Mouse (Mus musculus): Measurements from ENCODE around the gene Olfr214. TPM values are rescaled to one million over a fixed set of nuclear protein-coding genes. Genes with fewer than 3 reads are reported as not detected.
"Not testable (repeated sequence)": the region's sequence is repeated elsewhere in the genome, so short reads cannot be mapped to it uniquely, and the experiment has no call there.

Gene Olfr214
- polyA plus RNA-seq (2016; fragmentation: Nextera tagmentation; extraction: Ambion mirVana) = not detected in 2 replicates

DNA sequence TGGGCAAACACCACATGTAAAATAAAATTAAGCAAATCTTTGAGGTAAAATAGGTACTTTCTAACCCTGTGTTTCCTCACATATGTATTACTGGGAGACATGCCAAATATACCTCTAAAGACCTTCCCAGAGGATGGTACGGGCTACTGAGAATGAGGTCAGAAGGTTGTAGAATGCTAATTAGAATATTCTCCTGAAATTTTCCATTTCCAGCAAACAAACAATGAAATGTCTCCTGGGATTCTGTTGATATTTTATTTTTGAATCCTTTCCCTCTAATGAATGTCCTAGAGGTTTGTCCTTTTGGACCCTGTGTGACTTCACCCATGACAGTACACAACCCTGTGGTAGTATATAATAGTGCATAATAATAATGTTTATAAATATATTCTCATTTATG lies at the start of gene Olfr214:
Gene Olfr214 (plus strand): TSS at position 301 of the 400 bp plus-strand sequence.
- H3K9ac ChIP-seq = no peak within 1 kb of the TSS
- no peaks in the 10 kb centered on the region for H3K4me1 ChIP-seq
- H3K27ac ChIP-seq = no peak within 1 kb of the TSS
- no peak within 1 kb of the TSS for H3K4me2 ChIP-seq
- H3K27me3 ChIP-seq = no peaks in the 10 kb centered on the region
- WGBS = 76% methylated on average over 1 of the region's 1 CpGs
- no peak within 1 kb of the TSS for H3K4me3 ChIP-seq (replicated peaks)
- no peaks in the 10 kb centered on the region for H3K9me3 ChIP-seq
- H3K36me3 ChIP-seq (replicated peaks) = no peaks in the 10 kb centered on the region
- ATAC-seq (ENCODE audit: low FRiP score) = no peak

DNA sequence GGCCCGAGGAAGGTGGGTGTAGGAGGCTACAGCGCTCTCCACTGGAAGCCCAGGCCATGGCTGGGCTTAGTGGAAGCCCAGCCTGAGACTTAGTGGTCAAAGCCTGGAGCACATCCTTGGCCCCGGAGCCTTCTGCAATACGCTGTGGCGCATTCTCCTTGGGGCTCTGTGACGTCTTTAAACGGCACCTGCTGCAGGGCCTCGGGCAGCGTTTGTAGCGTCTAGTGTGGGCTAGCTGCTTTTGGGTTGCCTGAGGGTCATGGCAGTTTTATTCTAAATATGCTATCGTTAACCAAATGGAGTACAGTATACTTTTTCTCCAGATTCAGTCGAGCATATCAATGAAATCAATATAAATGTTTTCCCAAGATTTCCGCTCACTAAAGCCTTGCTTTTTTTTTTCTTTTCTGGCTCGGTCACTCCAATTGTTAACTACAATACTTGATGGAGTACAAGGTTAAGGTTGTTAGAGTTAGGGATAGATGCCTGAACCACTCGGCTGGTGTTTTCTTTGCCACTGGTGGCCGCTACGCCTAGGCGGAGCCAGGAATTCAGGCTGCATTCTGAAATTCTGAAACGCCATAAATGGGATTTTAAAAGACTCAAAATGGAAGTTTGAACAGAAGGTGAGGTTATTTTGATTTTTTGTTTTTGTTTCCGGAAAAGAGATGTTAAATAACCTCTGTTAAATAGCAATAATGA lies 47.6 kb upstream of the Olfr214 start, which contains the start of gene Olfr212:
Gene Olfr212 (plus strand): TSS at position 215 of the 702 bp plus-strand sequence.
- not testable (repeated sequence) for H3K4me2 ChIP-seq; ATAC-seq (ENCODE audit: low FRiP score)
- WGBS = 92% methylated on average over 20 of the region's 20 CpGs

DNA sequence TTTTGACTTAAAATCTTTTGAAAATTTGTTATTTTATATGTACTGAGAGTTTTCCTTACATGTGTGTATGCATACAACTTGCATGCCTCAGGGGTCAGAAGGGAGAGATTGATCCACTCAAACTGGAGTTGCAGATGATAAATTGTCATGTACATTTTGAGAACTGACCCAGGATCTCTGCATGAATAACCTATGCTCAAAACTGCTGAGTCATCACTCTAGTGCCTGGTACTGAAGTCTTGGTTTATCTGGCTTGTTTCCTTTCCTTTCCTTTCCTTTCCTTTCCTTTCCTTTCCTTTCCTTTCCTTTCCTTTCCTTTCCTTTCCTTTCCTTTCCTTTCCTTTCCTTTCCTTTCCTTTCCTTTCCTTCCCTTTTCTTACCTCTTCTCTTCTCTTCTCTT lies 39.2 kb upstream of the Olfr214 start:
- ATAC-seq (ENCODE audit: low FRiP score) = no peak
- Histone ChIP-seq H3K4me2 (no peak overlapping the region), H3K36me3 (replicated peaks) (no peaks in the 10 kb centered on the region), H3K9ac (no peak overlapping the region), H3K4me3 (replicated peaks) (no peak overlapping the region), H3K9me3 (no peaks in the 10 kb centered on the region), H3K27me3 (no peaks in the 10 kb centered on the region), H3K4me1 (no peaks in the 10 kb centered on the region), H3K27ac (no peak overlapping the region)

More for the DNA sequence above, 47.6 kb upstream of the Olfr214 start, which contains the start of gene Olfr212:
- H3K27me3 ChIP-seq; H3K36me3 ChIP-seq (replicated peaks); H3K4me1 ChIP-seq; H3K9ac ChIP-seq; H3K4me3 ChIP-seq (replicated peaks); H3K27ac ChIP-seq: not testable (repeated sequence)
- H3K9me3 ChIP-seq = peaks cover 13% of the 10 kb centered on the region

DNA sequence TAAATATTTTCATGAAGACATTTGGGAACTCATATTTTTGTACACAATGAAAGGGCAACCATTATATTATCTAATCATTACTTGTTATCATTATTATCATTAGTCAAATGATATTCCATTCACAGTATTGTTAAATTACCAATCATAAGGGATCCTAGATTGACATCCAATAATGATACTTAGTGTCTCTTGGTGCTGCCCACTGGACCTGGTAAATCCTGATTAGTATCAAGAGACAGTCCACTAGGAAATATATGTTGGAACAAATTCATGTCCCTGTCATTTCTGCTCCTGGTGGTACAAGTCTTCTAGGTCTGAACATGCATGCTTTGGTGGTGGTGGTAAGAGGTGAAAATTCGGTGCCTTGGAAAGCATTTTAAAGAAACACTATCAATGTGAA lies 15.9 kb upstream of the Olfr214 start, which contains the start of gene Olfr213:
Gene Olfr213 (plus strand): TSS at position 301 of the 400 bp plus-strand sequence.
- Histone ChIP-seq H3K9ac (no peak within 1 kb of the TSS), H3K9me3 (no peaks in the 10 kb centered on the region), H3K4me1 (no peaks in the 10 kb centered on the region), H3K4me2 (no peak within 1 kb of the TSS), H3K4me3 (replicated peaks) (no peak within 1 kb of the TSS), H3K36me3 (replicated peaks) (no peaks in the 10 kb centered on the region), H3K27ac (no peak within 1 kb of the TSS), H3K27me3 (no peaks in the 10 kb centered on the region)
- ATAC-seq (ENCODE audit: low FRiP score) = no peak
- 76% methylated on average over 1 of the region's 1 CpGs for WGBS

DNA sequence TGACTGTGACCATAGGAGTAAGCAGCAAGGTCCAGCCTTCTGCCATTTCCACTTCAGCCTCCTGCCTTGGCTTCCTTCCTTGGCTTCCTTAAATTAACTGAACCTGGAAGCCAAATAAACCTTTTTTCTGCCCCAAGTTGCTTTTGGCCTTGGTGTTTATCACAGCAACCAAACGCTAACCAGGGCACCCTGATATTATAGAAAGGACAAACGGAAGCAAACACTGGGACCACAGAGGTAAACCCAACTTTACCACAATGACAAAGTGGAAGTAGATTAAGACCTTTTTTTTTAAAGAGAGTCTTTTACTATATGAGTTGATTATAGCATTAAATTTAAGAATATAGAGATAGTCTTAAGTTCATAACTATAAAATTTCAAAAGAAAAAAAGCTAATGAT lies 11.5 kb upstream of the Olfr214 start:
- H3K9me3 ChIP-seq = no peaks in the 10 kb centered on the region
- ATAC-seq (ENCODE audit: low FRiP score) = no peak
- no peaks in the 10 kb centered on the region for H3K4me1 ChIP-seq
- no peak overlapping the region for H3K9ac ChIP-seq
- no peaks in the 10 kb centered on the region for H3K27me3 ChIP-seq
- no peak overlapping the region for H3K27ac ChIP-seq
- WGBS = 88% methylated on average over 2 of the region's 2 CpGs
- H3K4me2 ChIP-seq = no peak overlapping the region
- H3K36me3 ChIP-seq (replicated peaks) = no peaks in the 10 kb centered on the region
- H3K4me3 ChIP-seq (replicated peaks) = no peak overlapping the region

DNA sequence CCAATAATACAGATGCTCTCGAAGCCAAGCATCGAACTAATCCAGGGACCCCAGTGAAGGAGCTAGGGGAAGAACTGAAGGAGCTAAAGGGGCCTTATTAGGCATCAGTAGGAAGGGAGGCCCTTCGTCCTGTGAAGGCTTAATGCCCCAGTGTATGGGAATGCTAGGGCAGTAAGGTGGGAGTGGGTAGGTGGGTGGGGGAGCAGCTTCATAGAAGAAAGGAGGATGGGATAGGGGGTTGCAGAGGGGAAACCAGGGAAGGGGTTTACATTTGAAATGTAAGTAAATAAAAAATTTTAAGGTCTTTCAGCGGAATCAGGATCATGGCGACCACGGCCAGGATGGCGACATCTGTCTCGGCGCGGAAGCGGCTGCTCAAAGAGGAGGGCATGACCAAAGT lies 3.2 kb upstream of the Olfr214 start, which contains the start of gene Gm5580:
Gene Gm5580 (plus strand): TSS at position 301 of the 400 bp plus-strand sequence.
- H3K27ac ChIP-seq; ATAC-seq (ENCODE audit: low FRiP score); H3K4me1 ChIP-seq; H3K9me3 ChIP-seq; H3K36me3 ChIP-seq (replicated peaks); H3K4me3 ChIP-seq (replicated peaks); H3K9ac ChIP-seq; H3K4me2 ChIP-seq; H3K27me3 ChIP-seq: not testable (repeated sequence)
- WGBS = 95% methylated on average over 11 of the region's 11 CpGs

DNA sequence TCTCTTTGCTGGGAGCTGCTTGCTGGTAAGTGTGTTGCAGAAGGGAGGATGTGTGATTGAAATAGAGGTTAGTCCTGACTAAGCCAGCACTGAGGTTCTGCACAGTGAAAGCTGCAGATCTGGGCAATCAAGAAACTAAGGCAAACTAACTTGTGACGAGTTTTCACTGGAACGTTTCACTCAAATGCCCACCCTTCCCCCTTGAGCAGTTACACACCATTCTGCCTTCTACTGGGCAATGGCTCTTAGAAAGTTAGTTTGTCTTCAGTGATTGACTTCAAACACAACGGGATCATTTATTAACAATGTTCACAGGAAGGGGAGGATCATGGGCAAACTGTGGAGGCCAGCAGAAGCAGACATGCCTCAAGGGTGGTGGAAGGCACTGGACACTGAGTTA lies 917 bp downstream of the Olfr214 start:
- no peaks in the 10 kb centered on the region for H3K27me3 ChIP-seq
- no peak overlapping the region for H3K27ac ChIP-seq
- H3K9me3 ChIP-seq = no peaks in the 10 kb centered on the region
- H3K36me3 ChIP-seq (replicated peaks) = no peaks in the 10 kb centered on the region
- H3K4me2 ChIP-seq = no peak overlapping the region
- 80% methylated on average over 3 of the region's 3 CpGs for WGBS
- no peak overlapping the region for H3K4me3 ChIP-seq (replicated peaks)
- H3K9ac ChIP-seq = no peak overlapping the region
- ATAC-seq (ENCODE audit: low FRiP score) = no peak
- no peaks in the 10 kb centered on the region for H3K4me1 ChIP-seq

DNA sequence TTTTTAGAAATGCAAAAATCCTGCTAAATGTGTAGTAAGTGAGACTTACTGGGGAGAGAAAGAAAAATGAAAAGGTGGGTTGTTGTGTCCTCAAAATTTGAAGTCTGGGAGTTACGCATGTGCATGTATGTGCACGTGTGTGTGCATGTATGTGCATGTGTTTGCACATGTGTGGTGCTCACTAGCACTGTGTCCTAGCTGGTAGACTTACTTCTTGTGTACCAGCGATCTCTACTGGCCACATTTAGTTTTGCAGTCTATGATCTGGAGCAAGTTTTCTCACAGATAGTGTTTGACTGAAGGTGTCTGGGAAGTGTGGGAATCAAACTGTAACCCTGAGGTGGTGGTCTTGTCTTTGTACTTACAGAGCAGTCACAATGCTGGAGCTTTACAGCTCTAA lies 15.8 kb downstream of the Olfr214 start:
- Histone ChIP-seq H3K27me3 (no peaks in the 10 kb centered on the region), H3K4me3 (replicated peaks) (no peak overlapping the region), H3K27ac (no peak overlapping the region), H3K4me2 (no peak overlapping the region), H3K4me1 (no peaks in the 10 kb centered on the region), H3K9ac (no peak overlapping the region), H3K36me3 (replicated peaks) (no peaks in the 10 kb centered on the region), H3K9me3 (no peaks in the 10 kb centered on the region)
- WGBS = 35% methylated on average over 3 of the region's 3 CpGs
- no peak for ATAC-seq (ENCODE audit: low FRiP score)

DNA sequence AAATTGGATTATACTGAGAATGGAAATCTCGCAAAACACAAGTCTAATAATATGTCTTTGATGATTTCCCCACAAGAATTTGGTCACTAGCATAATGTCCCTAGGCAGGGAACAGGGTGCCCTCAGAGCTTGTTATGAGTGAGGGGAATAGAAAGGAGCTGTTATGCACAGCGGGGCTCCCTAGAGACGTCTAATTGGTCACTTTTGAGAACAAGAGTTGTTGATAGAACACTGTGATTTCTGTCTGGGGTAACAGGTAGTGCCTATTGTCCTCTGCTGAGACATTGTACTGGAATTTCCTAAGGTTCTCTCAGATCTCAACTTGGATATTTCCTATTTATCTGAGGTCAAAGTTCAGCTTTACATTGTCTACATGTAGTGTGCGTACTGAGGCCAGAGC lies 30.1 kb downstream of the Olfr214 start, which contains the start of gene Olfr215:
Gene Olfr215 (minus strand): TSS at position 101 of the 400 bp plus-strand sequence.
- no peak for ATAC-seq (ENCODE audit: low FRiP score)
- Histone ChIP-seq H3K27ac (no peak within 1 kb of the TSS), H3K4me3 (replicated peaks) (no peak within 1 kb of the TSS), H3K4me1 (no peaks in the 10 kb centered on the region), H3K4me2 (no peak within 1 kb of the TSS), H3K9me3 (no peaks in the 10 kb centered on the region), H3K27me3 (no peaks in the 10 kb centered on the region), H3K9ac (no peak within 1 kb of the TSS), H3K36me3 (replicated peaks) (no peaks in the 10 kb centered on the region)
- 65% methylated on average over 4 of the region's 4 CpGs for WGBS

DNA sequence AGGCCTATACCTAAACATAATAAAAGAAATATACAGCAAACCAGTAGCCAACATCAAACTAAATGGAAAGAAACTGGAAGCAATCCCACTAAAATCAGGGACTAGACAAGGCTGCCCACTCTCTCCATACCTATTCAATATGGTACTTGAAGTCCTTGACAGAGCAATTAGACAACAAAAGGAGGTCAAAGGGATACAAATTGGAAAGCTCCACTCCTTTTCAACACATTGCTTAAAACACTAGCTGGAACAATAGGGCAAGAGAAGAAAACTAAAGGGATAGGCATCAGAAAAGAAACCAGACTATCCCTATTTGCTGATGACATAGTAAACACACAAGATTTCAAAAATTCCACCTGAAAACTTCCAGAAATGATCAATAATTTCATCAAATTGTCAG lies 46.9 kb downstream of the Olfr214 start:
- not testable (repeated sequence) for H3K36me3 ChIP-seq (replicated peaks); H3K4me1 ChIP-seq; H3K27ac ChIP-seq; H3K9ac ChIP-seq; H3K9me3 ChIP-seq; ATAC-seq (ENCODE audit: low FRiP score); H3K4me3 ChIP-seq (replicated peaks); H3K4me2 ChIP-seq; H3K27me3 ChIP-seq

DNA sequence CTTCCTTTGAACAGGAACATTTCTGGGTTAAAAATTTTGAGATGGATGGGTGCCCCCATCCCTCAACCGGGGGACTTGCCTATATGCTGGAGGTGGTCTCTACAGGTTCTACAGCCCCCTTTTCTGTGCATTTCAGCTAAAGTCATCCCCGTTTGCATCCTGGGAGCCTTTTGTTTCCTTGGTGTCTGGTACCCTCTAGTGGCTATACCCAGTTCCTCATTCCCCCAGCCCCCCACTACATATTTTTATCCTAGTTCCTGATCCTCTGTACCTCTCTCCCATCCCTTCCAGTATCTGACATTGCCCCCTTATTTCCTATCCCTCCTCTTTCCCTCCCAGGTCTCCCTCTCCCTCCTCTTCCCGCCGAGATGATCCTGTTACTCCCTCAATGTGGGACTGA lies 53.2 kb downstream of the Olfr214 start:
- Histone ChIP-seq H3K9me3 (no peaks in the 10 kb centered on the region), H3K27me3 (no peaks in the 10 kb centered on the region), H3K4me2 (no peak overlapping the region), H3K36me3 (replicated peaks) (no peaks in the 10 kb centered on the region), H3K9ac (no peak overlapping the region), H3K4me1 (no peaks in the 10 kb centered on the region), H3K27ac (no peak overlapping the region), H3K4me3 (replicated peaks) (no peak overlapping the region)
- ATAC-seq (ENCODE audit: low FRiP score) = no peak
- 48% methylated on average over 4 of the region's 4 CpGs for WGBS

All from forebrain, embryonic 12.5 days (tissue).